Mouse (Mus musculus) adrenal gland, adult 2 months (tissue): Measurements from ENCODE around the gene Lmx1a. TPM values are rescaled to one million over a fixed set of nuclear protein-coding genes. Genes with fewer than 3 reads are reported as not detected.

Source experiments
- DNase-seq: peaks from one replicate; pipeline ENCODE4 v3.0.0; 2021
- polyA plus RNA-seq: library from polyadenylated mRNA; depleted of rRNA; stranded (reverse); fragments of >200 nt; gene quantifications from 2 replicates; pipeline ENCODE4 v1.2.3, GENCODE M21; 2012
- total RNA-seq, 2 experiments: library from RNA; stranded (reverse); gene quantifications; 2 replicates each; pipeline ENCODE4 v1.2.3; 2021

Lmx1a gene
- total and polyA plus RNA-seq, 3 experiments = 0.14 TPM; not detected in 2

DNA sequence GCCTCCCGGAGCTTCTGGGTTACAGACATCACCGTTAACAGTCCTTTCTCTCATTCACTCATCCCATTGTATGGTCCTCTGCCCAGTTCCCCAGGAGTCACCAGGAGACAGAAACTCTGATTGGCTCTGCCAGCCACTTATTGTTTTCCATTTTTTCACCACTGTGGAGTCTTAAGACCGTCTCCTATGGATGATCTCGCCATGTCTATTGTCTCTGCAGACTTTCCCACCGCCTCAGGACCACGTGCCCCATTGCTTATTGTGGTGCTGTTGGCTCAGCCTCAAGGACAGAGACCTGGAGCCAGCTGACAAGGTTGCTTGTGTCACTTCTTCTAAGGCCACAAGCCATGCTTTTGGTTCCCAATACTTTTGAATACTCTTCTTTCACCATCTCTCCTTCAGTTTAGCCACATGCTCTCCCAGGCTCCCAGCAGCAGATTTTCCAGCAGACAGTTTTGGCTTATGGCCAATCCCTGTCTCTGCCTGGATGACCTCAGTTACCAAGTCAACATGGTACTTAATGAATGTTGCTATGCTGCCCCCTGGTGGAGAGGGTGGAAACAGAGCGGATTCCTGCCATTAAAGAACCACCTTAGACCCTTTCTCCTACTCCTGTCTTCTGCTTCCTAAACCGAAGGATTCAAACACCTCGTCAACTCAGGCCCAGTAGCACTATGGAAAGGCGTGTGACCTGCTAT lies 92.9 kb downstream of the Lmx1a start:
- peak; percentile 64 for DNase-seq

DNA sequence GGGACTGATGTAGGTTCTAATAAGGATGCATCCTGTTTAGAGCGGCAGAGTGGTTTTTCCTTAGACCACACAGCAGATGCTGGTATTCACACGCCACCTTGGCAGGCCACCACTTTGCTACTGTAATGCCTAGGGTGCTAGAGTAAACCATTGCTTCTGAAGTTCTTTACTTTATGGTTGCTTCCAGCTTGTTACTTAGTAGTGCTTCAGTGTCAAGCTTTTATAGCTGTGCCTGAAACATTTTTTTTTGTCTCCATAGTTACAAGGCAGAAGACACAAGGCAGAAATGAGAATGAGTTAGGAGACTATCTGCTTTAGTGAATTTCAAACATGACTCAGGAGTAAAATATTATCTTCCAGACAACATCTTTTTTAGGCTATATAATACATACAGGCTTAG lies 95.0 kb downstream of the Lmx1a start:
- DNase-seq = no peak

DNA sequence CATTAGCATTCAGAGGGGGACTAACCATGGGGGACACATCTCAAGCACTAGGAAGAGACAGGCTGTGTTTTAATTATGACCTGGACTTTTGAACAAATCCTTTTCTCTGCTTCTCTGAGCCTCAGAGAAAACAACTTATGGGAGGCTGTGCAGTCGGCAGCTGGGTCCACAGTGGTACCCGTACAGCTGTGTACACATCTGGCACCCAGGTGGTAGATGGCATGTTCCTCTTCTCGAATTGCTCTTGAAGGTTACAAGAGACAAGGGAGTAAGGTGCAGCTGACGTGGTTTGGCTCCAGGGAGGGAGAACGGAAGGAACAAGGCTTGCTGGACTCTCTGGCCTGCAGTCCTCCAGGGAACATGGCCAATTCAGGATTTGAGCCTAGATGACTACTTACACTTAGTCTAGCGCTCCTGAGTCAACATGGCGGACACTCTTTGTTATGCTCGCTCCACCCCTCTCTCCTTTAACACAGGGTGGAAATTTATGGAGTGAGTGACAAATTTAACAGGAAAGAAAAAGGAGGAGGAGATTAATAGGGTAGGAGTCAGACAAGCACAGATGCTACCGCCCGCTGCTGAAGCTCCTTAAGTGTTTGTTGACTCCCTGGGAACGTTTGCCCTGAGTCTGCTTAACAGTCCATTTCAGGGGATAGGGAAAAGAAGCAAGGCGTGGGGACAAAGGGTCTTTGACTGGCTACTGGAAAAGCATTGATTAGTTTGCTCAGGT lies 99.8 kb downstream of the Lmx1a start:
- DNase-seq = no peak

DNA sequence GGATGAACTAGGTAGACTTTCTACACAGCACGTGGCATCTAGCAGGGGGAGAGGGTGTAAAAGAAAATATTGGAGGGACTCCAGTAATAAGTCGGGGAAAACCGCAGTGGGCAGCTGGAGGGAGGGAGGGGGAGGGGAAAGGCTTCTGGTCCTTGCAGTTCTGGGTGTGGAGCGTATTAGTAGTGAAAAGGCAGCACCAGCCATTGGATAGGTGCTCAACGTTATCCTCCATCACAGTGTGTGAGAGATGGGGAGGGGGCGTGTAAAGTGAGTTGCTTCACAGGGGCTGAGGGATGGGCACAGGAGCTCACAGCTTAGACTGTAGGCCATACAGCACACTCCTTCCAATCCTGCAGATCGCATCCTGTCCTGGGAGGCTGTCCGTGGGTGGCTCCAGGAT lies 100.4 kb downstream of the Lmx1a start:
- DNase-seq = no peak

DNA sequence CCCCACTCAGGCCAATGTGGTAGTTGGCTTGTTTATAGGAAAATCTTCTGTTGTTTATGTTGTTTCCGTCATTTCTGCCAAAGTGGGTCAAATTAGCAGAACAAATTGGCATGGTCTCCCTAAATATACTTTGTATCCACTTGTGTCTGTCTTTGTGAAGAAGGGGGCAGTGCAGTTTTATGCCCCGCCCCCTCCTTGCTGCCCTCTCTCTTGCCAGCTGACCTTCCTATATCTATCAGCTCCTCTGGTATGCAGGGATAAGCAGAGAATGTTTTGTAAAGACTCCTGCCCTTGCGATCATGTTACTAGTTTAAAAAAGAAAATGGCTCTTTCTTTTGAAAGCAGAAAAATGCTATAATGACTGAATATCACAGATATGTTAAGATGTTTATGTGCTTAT lies 101.7 kb downstream of the Lmx1a start:
- no peak for DNase-seq

DNA sequence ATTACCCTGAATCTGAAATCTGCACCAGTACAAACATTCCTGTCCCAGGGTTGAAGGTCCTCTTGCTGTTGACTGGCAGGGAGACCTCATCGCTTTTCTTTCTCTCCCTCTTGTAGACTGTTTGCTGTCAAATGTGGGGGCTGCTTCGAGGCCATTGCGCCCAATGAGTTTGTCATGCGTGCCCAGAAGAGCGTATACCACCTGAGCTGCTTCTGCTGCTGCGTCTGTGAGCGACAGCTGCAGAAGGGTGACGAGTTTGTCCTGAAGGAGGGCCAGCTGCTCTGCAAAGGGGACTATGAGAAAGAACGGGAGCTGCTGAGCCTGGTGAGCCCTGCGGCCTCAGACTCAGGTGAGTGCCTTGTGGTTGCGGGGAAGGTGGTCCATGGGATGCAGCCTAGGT lies 102.2 kb downstream of the Lmx1a start:
- DNase-seq = no peak

DNA sequence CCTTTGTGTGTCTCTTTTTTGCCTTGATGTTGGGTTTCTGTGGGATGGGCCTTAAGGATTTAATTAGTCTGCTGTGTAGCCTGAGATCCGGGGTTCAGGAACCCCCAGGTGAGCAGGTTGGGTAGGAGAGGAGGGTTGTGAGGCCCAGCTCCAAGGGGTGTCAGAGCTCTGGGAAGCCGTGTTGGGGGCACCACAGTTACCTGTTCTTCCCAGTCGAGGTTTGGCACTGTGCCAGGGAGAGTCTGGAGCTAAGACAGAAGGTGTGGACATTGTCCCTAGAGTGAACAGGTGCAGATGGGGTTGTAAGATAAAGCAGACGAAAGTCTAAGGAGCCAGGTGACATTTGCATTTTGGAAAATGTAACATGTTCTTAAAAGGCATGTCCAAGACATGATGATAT lies 112.9 kb downstream of the Lmx1a start:
- no peak for DNase-seq

DNA sequence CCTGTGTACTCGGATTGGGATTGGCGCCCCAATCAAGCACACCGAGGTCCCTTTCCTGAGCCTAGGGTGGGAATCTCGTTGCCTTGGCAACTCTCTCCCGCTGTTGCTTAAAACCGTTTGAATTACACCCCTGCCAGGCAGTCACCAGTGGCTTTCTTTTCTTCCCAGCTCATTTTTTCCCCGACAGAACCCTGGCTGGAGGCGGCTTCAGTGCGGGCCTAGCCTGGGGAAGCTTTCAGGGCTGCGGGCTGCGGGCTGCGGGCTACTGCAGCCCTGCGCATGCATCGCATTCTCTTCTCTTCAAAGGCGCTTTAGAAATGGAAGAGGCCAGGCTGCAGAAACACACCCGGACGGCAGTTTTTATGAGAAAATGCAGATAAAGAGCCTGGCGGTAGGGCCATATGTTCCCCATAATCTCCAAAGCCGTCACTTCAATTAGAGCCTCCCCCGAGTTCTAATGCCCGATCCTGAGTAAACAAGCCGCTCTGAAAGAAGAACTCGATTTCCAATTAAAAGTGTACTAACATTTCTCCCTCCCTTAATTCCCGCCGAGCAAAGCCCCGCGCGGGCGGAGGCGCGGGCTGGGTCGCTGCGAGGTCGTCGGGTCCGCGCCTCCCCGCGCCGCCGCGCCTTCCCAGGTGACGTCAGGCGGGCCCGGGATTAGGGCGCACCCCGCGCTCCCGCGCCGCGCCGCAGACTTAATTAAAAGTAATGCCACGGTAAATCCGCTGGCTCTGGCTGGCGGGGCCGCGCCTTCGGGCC lies 113.7 kb downstream of the Lmx1a start:
- peak; percentile 36 for DNase-seq

DNA sequence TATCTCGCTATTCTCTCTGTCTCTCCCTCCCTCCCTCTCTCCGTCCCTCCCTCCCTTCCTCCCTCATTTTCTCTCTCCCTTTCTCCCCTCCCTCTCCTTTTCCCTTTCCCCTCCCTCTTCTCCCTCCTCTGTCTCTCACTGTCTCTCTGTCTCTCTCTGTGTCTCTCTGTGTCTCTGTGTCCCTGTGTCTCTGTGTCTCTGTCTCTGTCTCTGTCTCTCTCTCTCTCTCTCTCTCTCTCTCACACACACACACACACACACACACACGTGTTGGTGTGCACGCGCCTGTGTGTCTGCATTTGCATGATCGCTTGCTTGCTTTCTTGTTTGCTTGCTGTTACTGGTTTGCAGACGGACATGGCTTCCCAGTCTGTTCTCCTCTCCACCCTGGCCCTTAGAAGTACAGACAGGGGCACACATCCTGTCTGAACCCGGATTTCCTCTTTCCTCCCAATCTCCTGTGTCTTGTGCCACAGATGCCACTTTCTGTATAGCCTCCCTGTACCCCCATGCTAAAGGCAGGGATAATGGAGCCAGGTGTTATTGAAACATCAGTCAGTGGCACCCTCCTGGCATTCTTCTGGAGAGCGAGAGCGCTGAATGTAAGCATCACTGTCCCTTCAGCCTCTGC lies 114.4 kb downstream of the Lmx1a start:
- DNase-seq = no peak

DNA sequence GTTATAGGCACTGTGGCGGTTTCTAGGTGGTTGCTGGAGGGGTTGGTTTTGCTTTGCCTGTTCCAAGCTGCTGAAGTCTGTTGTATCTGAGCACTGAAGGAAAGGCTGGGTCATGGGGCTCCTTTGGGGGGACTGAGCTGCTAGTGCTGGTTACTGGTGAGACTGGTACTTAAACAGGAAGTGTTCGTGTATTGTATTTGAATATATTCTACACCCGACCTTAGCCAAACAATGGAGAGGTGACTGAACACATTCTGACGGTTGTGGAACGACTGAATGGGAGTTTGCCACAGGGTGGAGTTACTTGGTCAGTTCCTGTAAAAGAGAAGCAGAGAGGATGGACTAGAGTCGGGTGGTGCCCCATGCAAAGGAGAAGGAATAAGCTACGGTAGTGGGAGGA lies 115.8 kb downstream of the Lmx1a start:
- DNase-seq = no peak

DNA sequence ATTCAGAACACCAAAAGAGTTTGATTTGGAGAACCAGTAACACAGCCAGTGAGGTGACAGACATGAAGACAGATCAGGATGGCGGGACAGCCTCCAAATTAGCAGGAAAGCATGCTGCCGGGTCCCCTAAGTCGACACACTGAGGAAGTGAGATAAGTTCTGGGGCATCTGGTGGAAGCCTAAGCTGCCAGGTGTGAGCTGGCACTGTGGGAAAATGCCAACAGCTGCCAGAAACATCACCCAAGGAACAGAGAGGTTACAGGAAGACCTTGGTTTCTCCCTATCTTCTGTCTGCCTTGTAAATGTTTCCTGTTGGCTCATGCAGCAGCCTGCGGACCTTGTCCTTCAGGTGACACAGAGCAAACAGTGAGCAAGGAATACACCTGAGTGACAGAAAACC lies 122.1 kb downstream of the Lmx1a start:
- DNase-seq = no peak

DNA sequence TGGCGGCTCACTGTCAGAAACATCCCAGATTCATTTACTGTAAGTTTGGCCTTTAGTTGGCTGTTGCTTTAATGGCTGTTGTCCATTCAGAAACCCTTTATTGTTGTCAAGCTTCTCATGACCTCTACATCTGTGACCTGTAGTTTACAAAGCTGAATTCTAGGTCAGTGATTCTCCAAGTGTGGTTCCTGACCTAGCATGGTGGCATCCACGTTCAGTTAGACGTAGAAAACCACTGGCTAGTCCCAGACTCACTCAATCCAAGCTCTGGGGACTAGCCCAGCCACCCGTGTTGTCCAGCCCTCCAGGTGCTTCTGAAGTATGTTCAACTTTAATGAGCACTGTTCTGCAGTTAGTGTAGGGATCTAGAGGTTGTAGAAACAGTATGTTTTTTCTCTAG lies 126.1 kb downstream of the Lmx1a start:
- DNase-seq = no peak

DNA sequence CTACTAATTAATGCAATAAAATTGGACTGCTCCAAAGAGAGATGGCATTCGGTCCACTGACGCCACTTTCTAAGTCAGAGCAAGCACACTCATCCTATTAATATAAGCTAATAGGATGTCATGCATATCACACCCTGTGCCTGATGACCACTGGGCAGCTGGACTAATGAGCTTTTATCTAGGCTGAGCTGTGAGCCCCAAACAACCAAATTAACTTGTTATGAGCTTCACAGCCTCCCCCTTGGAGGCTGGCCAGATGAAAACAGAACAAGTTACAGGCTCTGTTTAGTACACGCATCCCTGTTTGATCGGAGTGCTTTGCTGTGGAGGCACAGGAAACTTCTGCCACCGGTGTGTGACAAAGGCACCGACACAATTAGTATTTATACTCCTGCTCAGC lies 128.0 kb downstream of the Lmx1a start:
- no peak for DNase-seq

DNA sequence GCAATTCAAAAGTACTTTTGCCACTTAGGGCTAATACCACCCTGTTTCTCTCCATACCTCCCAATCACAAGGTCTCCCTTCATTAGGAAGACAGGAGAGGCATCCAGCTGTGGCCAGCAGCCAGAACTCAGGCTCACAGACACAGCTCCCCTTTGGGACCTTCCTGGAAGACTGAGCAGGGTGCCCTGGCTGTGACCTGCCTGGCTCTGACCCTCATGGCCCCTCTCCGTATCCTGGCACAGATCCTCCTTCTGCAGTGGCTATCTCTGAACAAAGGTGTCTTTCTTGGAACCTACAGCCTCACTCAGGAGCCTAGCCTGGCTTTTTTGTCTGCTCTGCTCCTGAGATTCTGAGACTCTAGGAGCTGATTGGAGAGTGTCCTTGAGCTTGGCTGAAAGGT lies 128.6 kb downstream of the Lmx1a start:
- no peak for DNase-seq

DNA sequence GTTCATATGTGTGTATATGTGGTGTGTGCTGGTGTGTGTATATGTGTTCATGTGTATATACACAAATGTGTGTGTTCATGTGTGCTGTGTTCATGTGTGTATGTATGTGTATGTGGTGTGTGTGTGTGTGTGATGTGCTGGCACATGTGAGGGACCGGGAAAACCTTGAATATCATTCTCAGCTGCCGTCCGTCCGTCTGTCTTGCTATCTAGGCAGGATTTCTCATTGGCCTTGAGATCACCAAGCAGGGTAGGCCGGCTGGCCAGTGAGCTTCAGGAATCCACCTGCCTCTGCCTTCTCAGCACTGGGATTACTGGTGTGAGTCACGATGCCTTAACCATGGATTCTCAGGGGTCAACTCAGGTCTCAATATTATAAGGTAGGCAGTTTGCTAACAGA lies 131.0 kb downstream of the Lmx1a start:
- DNase-seq = no peak

DNA sequence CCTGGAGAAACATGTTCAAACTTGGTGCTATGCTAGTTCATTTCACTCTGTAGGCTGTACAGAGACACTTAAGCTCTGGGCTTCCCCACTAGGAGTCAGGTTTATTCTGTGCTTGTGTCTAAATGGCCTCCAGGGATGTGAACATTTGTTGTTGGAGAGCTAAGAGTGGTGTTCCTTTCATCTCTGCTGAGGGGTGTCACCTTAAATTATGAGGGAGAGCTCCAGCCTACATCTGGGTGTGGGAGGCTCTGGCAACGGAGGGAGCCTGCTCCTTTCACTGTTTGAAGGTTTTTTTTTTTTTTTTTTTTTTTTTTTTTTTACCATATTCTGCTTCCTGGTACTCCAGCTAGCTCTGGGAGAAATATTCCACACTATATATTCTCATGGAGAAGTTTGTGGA lies 132.1 kb downstream of the Lmx1a start:
- DNase-seq = no peak

DNA sequence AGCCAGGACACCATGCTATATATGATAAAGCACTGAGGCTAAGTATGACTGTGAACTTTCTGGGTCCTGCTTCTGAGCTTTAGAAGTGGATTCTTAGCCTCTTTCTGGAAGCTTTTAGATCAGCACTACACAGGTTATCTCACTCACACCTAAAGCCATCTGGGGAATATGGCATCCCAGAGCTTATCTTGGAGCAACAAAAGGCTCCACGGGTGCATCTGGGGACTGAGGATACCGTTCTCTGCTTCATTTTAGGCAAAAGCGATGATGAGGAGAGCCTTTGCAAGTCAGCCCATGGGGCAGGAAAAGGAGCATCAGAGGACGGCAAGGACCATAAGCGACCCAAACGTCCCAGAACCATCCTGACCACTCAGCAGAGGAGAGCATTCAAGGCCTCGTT lies 141.3 kb downstream of the Lmx1a start:
- no peak for DNase-seq

DNA sequence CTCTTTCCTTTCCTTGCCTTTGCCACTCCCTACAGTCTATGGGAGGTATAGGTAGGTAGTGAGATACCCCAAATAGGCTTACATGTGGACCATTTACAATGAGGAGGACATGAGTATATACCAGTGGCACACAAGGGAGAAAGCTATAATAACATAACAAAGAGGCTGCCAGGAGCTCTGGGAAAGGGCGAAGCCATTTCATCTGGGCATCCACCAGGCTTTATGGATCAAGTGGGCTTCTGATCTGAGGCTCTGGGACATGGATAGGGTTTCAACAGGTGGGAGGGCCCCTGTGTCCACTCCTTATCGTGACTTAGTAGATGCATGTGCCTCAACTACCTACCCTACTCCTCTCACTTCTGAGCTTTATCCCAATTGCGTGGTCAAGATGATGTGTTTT lies 142.6 kb downstream of the Lmx1a start:
- no peak for DNase-seq

DNA sequence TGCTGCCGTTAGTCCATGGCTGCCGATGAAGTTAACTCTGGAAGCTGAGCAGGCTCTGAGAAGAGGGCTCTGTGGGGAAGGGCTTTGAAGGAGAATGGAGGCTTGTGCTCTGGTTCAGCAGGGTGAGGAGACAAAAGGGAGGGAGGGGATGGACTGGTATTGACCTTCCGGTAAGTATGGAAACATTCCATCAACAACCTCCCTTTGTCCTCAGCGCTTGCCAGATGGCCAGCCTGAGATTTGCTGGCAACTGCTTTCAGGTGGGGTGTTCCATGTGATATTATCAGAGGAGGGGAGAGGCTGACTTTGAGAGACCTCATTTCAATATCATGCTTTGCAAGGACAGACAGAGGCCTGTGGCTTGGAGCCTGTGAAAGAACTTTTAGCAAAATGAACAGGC lies 165.8 kb downstream of the Lmx1a start:
- no peak for DNase-seq

DNA sequence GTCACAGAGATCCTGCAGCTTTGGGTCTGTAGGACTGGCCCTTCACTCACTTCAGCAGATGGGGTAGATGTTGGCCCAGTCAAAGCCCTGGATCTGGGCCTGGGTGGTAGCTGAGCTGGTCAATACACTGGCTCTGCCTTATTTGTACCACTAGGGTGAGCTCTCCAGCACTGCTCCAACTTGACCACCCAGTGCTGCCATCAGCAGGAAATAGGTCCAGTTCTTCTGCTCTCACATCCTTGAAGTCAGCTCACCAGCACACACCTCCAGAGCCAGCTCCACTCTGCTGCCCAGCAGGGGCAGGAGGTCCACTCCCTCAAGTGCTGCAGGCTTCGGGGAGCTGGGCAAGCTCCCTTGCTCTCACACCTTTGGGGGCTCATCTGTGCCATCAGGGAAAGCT lies 183.0 kb downstream of the Lmx1a start:
- no peak for DNase-seq

DNA sequence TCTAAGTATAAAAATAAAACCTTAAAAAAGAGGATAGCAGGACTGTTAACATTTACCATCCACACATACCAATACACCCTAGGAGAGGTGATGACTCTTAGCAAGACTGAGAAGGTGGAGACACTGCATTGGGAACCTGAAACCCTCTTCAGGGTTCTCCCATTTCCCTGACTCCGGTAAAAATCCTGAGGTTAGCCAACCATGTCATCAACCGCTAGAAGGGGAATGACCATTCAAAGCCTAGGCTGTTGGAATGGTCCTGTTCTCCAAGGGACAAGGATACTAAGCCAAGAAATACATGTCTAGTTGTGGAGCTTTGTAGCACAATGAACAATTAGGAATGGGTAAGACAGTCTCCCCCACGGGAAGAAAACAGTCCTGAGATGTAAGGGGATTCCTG lies 185.1 kb downstream of the Lmx1a start:
- no peak for DNase-seq

DNA sequence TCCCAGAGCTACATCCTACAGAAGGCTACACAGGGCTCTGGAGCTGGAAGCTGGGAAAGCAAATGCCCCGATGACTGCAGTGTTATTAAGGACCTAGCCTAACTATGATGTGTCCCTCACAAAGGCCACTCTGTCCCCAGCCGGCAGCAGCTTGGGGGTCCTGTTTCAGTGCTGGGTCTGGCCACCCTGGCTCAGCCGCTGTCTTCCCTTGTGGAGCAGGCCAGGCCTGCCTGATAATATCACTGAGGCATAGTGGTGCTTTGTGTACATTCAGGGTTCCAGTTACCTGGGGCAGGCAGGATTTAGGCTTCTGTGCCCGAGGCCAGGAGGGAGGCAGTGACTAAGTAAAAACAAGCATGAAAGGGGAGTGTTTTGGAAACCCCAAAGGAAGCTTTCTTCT lies 188.9 kb downstream of the Lmx1a start:
- no peak for DNase-seq

DNA sequence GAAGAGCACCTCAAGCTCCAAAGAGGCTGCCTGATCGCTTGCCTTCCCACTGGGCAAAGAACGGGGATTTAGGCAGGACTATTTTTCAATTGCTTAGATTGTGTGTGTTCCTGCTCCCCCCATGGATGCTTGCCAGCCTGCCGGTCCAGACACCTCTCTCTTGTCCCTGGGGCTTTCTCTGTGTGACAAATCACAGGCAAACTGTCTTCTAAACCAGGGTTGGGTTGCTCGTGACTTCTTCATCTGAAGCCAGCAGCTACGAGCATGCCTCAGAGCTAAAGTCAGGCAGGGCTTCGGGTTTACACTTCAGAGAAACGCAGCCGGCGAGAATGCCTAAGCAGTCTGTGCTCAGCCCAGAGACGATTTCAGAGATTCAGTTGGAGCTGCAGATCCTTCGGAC lies 189.3 kb downstream of the Lmx1a start:
- DNase-seq = no peak
